Mouse (Mus musculus) ES-E14 (cell line): ENCODE measurements around the gene Atp13a1.

ENCODE experiments used
- CHD2 ChIP-seq: IDR thresholded peaks from 2 replicates; pipeline ENCODE4 v1.6.1; 2014; ENCODE audit warnings: mild to moderate bottlenecking, low read depth, low read length, inconsistent platforms
- HCFC1 ChIP-seq: IDR thresholded peaks from 2 replicates; pipeline ENCODE4 v1.6.1; 2012; ENCODE audit warnings: low read length, inconsistent platforms, borderline replicate concordance; ENCODE audit not compliant: insufficient read depth
- MAFK ChIP-seq: IDR thresholded peaks from 2 replicates; pipeline ENCODE4 v1.6.1; 2014; ENCODE audit warnings: mild to moderate bottlenecking, low read depth, low read length, inconsistent platforms; ENCODE audit not compliant: insufficient read depth
- ZC3H11A ChIP-seq: IDR thresholded peaks from 2 replicates; pipeline ENCODE4 v1.6.1; 2012; ENCODE audit warnings: low read depth, mild to moderate bottlenecking, inconsistent platforms, low read length, borderline replicate concordance
- ZNF384 ChIP-seq: IDR thresholded peaks from 2 replicates; pipeline ENCODE4 v1.6.1; 2012; ENCODE audit warnings: low read depth, low read length, inconsistent platforms

- TF ChIP-seq ZNF384 = no peak
- TF ChIP-seq ZC3H11A = no peak
- no peak for TF ChIP-seq CHD2
- TF ChIP-seq MAFK = no peak
- TF ChIP-seq HCFC1 = no peak
Measured at GRCm38 (mm10) chr8:69797661-69798060, 6.7 kb downstream of the Atp13a1 start.
